Mouse (Mus musculus): ENCODE data around the gene Gins1.

DNA sequence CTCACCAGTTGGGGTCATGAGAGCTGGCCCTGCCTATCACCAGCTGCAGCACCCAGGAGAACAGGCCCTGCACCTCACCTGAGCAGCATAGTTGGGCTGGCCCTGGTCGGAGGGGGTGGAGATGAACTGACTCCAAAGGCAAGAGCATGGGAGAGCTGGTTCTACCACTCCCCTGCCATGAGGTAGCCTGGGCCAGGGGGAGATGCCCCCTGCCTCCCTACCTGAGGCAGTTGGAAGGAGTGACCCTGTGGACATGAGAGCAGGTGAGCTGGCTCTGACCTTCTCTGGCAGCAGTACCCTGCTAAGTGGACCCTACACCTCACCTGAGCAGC, 20.5 kb upstream of the Gins1 start:
- no peak for TF ChIP-seq CTCF (conservative IDR thresholded peaks at IDR 0.05; ENCODE audit: low read length)
- TF ChIP-seq NANOG (IDR thresholded peaks at IDR 0.05; ENCODE audit: borderline replicate concordance, low read length) = no peak

Measured in E14TG2a.4 (cell line).